Mouse (Mus musculus) limb, embryonic 12.5 days (tissue): ENCODE measurements around the gene Tpx2. TPM values are rescaled to one million over a fixed set of nuclear protein-coding genes. Genes with fewer than 3 reads are reported as not detected.
A peak's percentile ranks its signal among the peaks of the same experiment; 100 is the strongest.

ENCODE experiments used
- ATAC-seq: fragments of 200-750 bp; cut with Nextera tagmentation; 2 replicates; pipeline ENCODE4 v1.8.0; 2017; ENCODE audit warnings: low read depth, moderate TSS enrichment; ENCODE audit not compliant: insufficient number of reproducible peaks, insufficient read depth, low FRiP score, low TSS enrichment
- H3K27ac ChIP-seq: fragments of 300-500 bp; sonication (generic); 2 replicates; pipeline ENCODE4 v1.5.1; 2016; ENCODE audit warnings: mild to moderate bottlenecking, moderate library complexity
- H3K27me3 ChIP-seq: fragments of 300-500 bp; sonication (generic); 2 replicates; pipeline ENCODE4 v1.6.1; 2016; ENCODE audit warnings: mild to moderate bottlenecking, moderate library complexity
- H3K36me3 ChIP-seq: fragments of 300-500 bp; sonication (generic); 2 replicates; pipeline ENCODE4 v1.6.1; 2016; ENCODE audit warnings: mild to moderate bottlenecking, moderate library complexity
- H3K4me1 ChIP-seq: fragments of 300-500 bp; sonication (generic); replicated peaks from 2 replicates; pipeline ENCODE4 v1.6.1; 2016
- H3K4me2 ChIP-seq: fragments of 300-500 bp; sonication (generic); 2 replicates; pipeline ENCODE4 v1.6.1; 2016; ENCODE audit warnings: mild to moderate bottlenecking, moderate library complexity
- H3K4me3 ChIP-seq: fragments of 300-500 bp; sonication (generic); replicated peaks from 2 replicates; pipeline ENCODE4 v1.5.1; 2016; ENCODE audit warnings: mild to moderate bottlenecking
- H3K9ac ChIP-seq: fragments of 300-500 bp; sonication (generic); replicated peaks from 2 replicates; pipeline ENCODE4 v1.6.1; 2016; ENCODE audit warnings: mild to moderate bottlenecking, moderate library complexity
- H3K9me3 ChIP-seq: fragments of 300-500 bp; sonication (generic); 2 replicates; pipeline ENCODE4 v1.6.1; 2016; ENCODE audit warnings: mild to moderate bottlenecking, moderate library complexity
- WGBS: fragments of 180-500 bp; shearing (Covaris S2); methylation state at CpG from one replicate; pipeline ENCODE4 v1.1.7; 2016; 5-methylcytosine and 5-hydroxymethylcytosine counted together
- polyA plus RNA-seq: library from polyadenylated mRNA; unstranded; fragments of >200 nt; fragmentation: Nextera tagmentation; extraction: Ambion mirVana; gene quantifications from 2 replicates; pipeline ENCODE4 v1.2.1, GENCODE M21; 2016

The Tpx2 gene
- polyA plus RNA-seq, 1 experiment from 2014 or later, result 114 TPM

GRCm38 (mm10) chr2:152880898-152881297, 33.1 kb downstream of the Tpx2 start:
- Histone ChIP-seq H3K9ac (no peak overlapping the region), H3K9me3 (no peaks in the 10 kb centered on the region), H3K27me3 (no peaks in the 10 kb centered on the region), H3K4me1 (no peaks in the 10 kb centered on the region), H3K27ac (no peak overlapping the region), H3K36me3 (peaks cover 92% of the 10 kb centered on the region), H3K4me2 (no peak overlapping the region), H3K4me3 (no peak overlapping the region)
- no peak for ATAC-seq
- 93% methylated on average over 13 of the region's 13 CpGs for WGBS

GRCm38 (mm10) chr2:152884101-152884645, 36.4 kb downstream of the Tpx2 start:
- Histone ChIP-seq H3K4me1 (no peaks in the 10 kb centered on the region), H3K9ac (no peak overlapping the region), H3K4me2 (no peak overlapping the region), H3K9me3 (no peaks in the 10 kb centered on the region), H3K4me3 (no peak overlapping the region), H3K36me3 (peaks cover 97% of the 10 kb centered on the region), H3K27me3 (no peaks in the 10 kb centered on the region), H3K27ac (no peak overlapping the region)
- no peak for ATAC-seq
- 93% methylated on average over 6 of the region's 6 CpGs for WGBS

- Histone ChIP-seq H3K9me3 (no peaks in the 10 kb centered on the region), H3K4me1 (no peaks in the 10 kb centered on the region), H3K4me2 (no peak overlapping the region), H3K27me3 (no peaks in the 10 kb centered on the region), H3K9ac (no peak overlapping the region), H3K36me3 (peaks cover 94% of the 10 kb centered on the region), H3K4me3 (no peak overlapping the region), H3K27ac (no peak overlapping the region)
- 85% methylated on average over 3 of the region's 3 CpGs for WGBS
- ATAC-seq, result no peak
Measured at GRCm38 (mm10) chr2:152887230-152887629, 39.5 kb downstream of the Tpx2 start.

GRCm38 (mm10) chr2:152888774-152889173, 41.0 kb downstream of the Tpx2 start:
- Histone ChIP-seq H3K27ac (no peak overlapping the region), H3K36me3 (peaks cover 95% of the 10 kb centered on the region)
- WGBS, result 95% methylated on average over 5 of the region's 5 CpGs

GRCm38 (mm10) chr2:152895834-152896233, 48.1 kb downstream of the Tpx2 start:
- Histone ChIP-seq H3K4me2 (no peak overlapping the region), H3K9me3 (no peaks in the 10 kb centered on the region), H3K27me3 (no peaks in the 10 kb centered on the region), H3K36me3 (peaks cover 54% of the 10 kb centered on the region), H3K9ac (no peak overlapping the region), H3K4me1 (no peaks in the 10 kb centered on the region), H3K27ac (no peak overlapping the region), H3K4me3 (no peak overlapping the region)
- no peak for ATAC-seq
- WGBS, result 92% methylated on average over 9 of the region's 9 CpGs

More at GRCm38 (mm10) chr2:152888774-152889173, 41.0 kb downstream of the Tpx2 start:
- ATAC-seq, result no peak
- Histone ChIP-seq H3K9me3 (no peaks in the 10 kb centered on the region), H3K4me3 (no peak overlapping the region), H3K27me3 (no peaks in the 10 kb centered on the region), H3K4me2 (no peak overlapping the region), H3K4me1 (no peaks in the 10 kb centered on the region), H3K9ac (no peak overlapping the region)

GRCm38 (mm10) chr2:152896926-152897325, 49.2 kb downstream of the Tpx2 start:
- H3K9ac ChIP-seq, result no peak overlapping the region
- WGBS, result 91% methylated on average over 3 of the region's 3 CpGs
- H3K4me1 ChIP-seq, result no peaks in the 10 kb centered on the region
- no peak overlapping the region for H3K4me2 ChIP-seq
- H3K27ac ChIP-seq, result 0 out of 2 replicates have a peak overlapping the region, but pooled peaks have one; percentile 12
- H3K27me3 ChIP-seq, result no peaks in the 10 kb centered on the region
- H3K4me3 ChIP-seq, result no peak overlapping the region
- peaks cover 43% of the 10 kb centered on the region for H3K36me3 ChIP-seq
- H3K9me3 ChIP-seq, result no peaks in the 10 kb centered on the region
- ATAC-seq, result no peak

GRCm38 (mm10) chr2:152899011-152899410, 51.2 kb downstream of the Tpx2 start:
- Histone ChIP-seq H3K27me3 (no peaks in the 10 kb centered on the region), H3K36me3 (peaks cover 22% of the 10 kb centered on the region), H3K9ac (no peak overlapping the region), H3K9me3 (no peaks in the 10 kb centered on the region), H3K4me2 (no peak overlapping the region), H3K4me1 (peaks cover 11% of the 10 kb centered on the region), H3K27ac (no peak overlapping the region), H3K4me3 (no peak overlapping the region)
- WGBS, result 66% methylated on average over 6 of the region's 6 CpGs
- no peak for ATAC-seq

GRCm38 (mm10) chr2:152901296-152901695, 53.5 kb downstream of the Tpx2 start:
- no peak for ATAC-seq
- Histone ChIP-seq H3K4me1 (peaks cover 30% of the 10 kb centered on the region), H3K36me3 (no peaks in the 10 kb centered on the region), H3K27me3 (no peaks in the 10 kb centered on the region), H3K4me3 (no peak overlapping the region), H3K27ac (no peak overlapping the region), H3K9ac (no peak overlapping the region), H3K4me2 (no peak overlapping the region), H3K9me3 (no peaks in the 10 kb centered on the region)
- WGBS, result 92% methylated on average over 15 of the region's 15 CpGs

- no peak overlapping the region for H3K4me2 ChIP-seq
- no peak overlapping the region for H3K27ac ChIP-seq
- peaks cover 44% of the 10 kb centered on the region for H3K4me1 ChIP-seq
- WGBS, result 35% methylated on average over 3 of the region's 3 CpGs
- ATAC-seq, result no peak
- no peak overlapping the region for H3K4me3 ChIP-seq
- no peaks in the 10 kb centered on the region for H3K36me3 ChIP-seq
- H3K9ac ChIP-seq, result no peak overlapping the region
- no peaks in the 10 kb centered on the region for H3K27me3 ChIP-seq
- no peaks in the 10 kb centered on the region for H3K9me3 ChIP-seq
Measured at GRCm38 (mm10) chr2:152902658-152903057, 54.9 kb downstream of the Tpx2 start.

- no peak overlapping the region for H3K4me2 ChIP-seq
- peaks cover 46% of the 10 kb centered on the region for H3K4me1 ChIP-seq
- no peak overlapping the region for H3K9ac ChIP-seq
- ATAC-seq, result no peak
- no peak overlapping the region for H3K27ac ChIP-seq
- H3K4me3 ChIP-seq, result no peak overlapping the region
- H3K27me3 ChIP-seq, result no peaks in the 10 kb centered on the region
- no peaks in the 10 kb centered on the region for H3K36me3 ChIP-seq
- H3K9me3 ChIP-seq, result no peaks in the 10 kb centered on the region
- whole genome bisulfite sequencing, result 84% methylated on average over 4 of the region's 4 CpGs
Measured at GRCm38 (mm10) chr2:152903586-152903985, 55.8 kb downstream of the Tpx2 start.

- no peak for ATAC-seq
- Histone ChIP-seq H3K9ac (no peak overlapping the region), H3K4me1 (peaks cover 46% of the 10 kb centered on the region)
Measured at GRCm38 (mm10) chr2:152904127-152904643, 56.4 kb downstream of the Tpx2 start.

More at GRCm38 (mm10) chr2:152904127-152904643, 56.4 kb downstream of the Tpx2 start:
- Histone ChIP-seq H3K4me2 (no peak overlapping the region), H3K4me3 (no peak overlapping the region), H3K27ac (no peak overlapping the region), H3K9me3 (no peaks in the 10 kb centered on the region), H3K36me3 (no peaks in the 10 kb centered on the region), H3K27me3 (no peaks in the 10 kb centered on the region)
- WGBS, result 72% methylated on average over 5 of the region's 5 CpGs
